Mouse (Mus musculus): ENCODE measurements around the gene 0610040J01Rik.

- TF ChIP-seq CTCF (IDR thresholded peaks at IDR 0.05) (no peak), EP300 (IDR thresholded peaks at IDR 0.05; ENCODE audit: insufficient read depth, low read depth, low read length) (no peak)
Measured at GRCm38 (mm10) chr5:63827006-63827405, 14.8 kb downstream of the 0610040J01Rik start.

All from heart, adult 2 months (tissue).